Mouse (Mus musculus) liver, postnatal 0 days (tissue): ENCODE results near the gene Dnajc3.

ENCODE experiments used
- CTCF ChIP-seq: sonication (generic); IDR thresholded peaks from 2 replicates; pipeline ENCODE4 v1.5.1; 2016; ENCODE audit warnings: antibody characterized with exemption, low read depth
- EP300 ChIP-seq: IDR thresholded peaks from 2 replicates; pipeline ENCODE4 v1.6.1; 2016; ENCODE audit warnings: antibody characterized with exemption, low read depth, mild to moderate bottlenecking

DNA sequence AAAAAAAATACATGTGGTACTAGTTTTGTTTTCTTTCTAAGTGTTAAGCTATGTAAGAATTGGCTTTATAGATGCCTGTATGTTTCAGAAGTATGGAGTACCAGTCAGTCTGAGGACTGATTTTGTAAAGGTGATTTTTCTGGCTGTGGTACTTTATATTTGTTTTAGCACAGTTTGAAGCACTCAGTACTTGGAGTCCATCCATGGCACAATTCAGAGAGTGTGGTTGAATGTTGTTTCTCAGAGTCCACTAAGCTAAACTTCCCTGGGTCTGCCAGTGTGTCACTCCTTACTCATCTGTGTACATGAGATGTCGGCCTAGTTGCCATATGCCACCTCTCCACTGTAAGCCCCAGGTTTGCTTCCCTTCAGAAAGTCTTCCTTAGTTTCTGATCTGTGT lies 11.1 kb downstream of the Dnajc3 start:
- TF ChIP-seq CTCF (no peak), EP300 (no peak)
